Mouse (Mus musculus) neural tube, embryonic 10.5 days (tissue): ENCODE data around the gene Pold2.
"Not testable (repeated sequence)": the region's sequence is repeated elsewhere in the genome, so short reads cannot be mapped to it uniquely, and the experiment has no call there.

Experiments
- DNase-seq: peaks from one replicate; pipeline ENCODE4 v3.0.0-alpha.2; 2017; ENCODE audit warnings: low spot score; ENCODE audit errors: extremely low spot score

Pold2 gene

GRCm38 (mm10) chr11:5898531-5898930 is 20.4 kb upstream of the Pold2 start, which contains the start of gene Myl7:
Myl7 (minus strand) TSS chr11:5898782.
- DNase-seq = no peak

- DNase-seq = no peak
Observed at GRCm38 (mm10) chr11:5897839-5898238, 19.7 kb upstream of the Pold2 start.

GRCm38 (mm10) chr11:5897230-5897629 is 19.1 kb upstream of the Pold2 start:
- DNase-seq = no peak

GRCm38 (mm10) chr11:5893807-5894206 is 15.7 kb upstream of the Pold2 start:
- no peak for DNase-seq

- DNase-seq = no peak
Observed at GRCm38 (mm10) chr11:5892810-5893368, 14.8 kb upstream of the Pold2 start.

DNA sequence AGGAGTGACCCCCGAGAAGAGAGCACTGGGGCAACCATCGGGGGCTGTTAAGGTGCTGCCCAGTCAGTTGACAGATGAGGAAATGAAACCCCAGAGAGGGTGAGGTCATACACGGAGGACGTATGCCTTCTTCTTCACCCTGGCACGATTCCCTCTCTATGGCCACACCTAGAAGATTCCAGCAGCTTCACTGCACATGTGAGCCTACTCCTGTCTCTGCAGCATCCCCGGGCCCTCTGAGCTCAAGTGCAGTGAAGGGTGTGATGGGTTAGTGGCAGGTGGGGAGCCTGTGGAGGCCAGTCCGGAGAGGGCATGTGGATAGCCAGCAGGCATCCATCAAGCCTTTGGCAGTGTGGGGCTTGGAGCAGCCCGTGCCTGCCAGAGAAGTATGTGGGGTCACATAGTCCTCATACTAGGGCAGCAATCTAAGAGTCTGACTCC is 14.1 kb upstream of the Pold2 start:
- DNase-seq = peak; percentile 46

GRCm38 (mm10) chr11:5888563-5888962 is 10.5 kb upstream of the Pold2 start:
- not testable (repeated sequence) for DNase-seq

DNA sequence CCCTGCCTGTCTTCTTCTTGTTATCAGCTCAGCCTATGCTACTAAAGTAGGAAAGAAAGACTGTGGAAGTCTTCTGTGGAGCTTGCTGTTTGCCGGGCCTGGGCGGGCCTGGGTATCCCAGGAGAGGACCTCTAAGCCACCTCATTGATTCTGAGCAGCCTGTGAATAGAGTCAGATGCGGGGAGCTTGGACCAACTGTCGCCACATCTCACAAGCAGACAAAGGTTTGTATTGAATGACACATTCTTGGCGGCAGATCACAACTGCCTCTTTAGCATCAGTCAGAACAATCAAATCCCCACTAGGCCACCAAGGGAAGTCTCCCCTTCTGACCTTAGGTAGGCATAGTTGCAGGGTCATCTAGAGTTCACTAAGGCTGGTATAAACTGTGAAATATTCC is 9.2 kb upstream of the Pold2 start:
- peak; percentile 53 for DNase-seq

- peak; percentile 64 for DNase-seq
Observed at GRCm38 (mm10) chr11:5886187-5886586, 8.1 kb upstream of the Pold2 start.

- DNase-seq = no peak
Observed at GRCm38 (mm10) chr11:5882518-5882917, 4.4 kb upstream of the Pold2 start.

DNA sequence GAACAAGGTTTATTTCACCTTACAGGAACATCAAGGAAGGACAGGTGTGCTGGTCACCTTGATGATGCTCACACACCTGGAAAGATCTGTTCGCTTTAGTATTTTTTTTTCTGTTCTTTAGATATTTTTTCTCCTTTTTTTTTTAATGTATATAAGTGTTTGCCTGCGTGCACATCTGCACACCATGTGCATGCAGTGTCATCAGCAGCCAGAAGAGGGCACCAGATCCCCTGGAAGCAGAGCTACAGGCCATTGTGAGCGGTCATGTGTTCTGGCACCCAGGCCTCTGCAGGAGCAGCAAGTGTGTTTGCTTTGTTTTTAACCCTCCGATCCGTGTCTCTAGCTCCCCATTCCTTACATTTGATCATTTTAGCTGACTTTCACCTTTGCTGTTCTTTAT is 1.8 kb upstream of the Pold2 start:
- DNase-seq = peak; percentile 79

- DNase-seq = no peak
Observed at GRCm38 (mm10) chr11:5878661-5879060, 569 bp upstream of the Pold2 start.

- DNase-seq = no peak
Observed at GRCm38 (mm10) chr11:5877421-5877820, 671 bp downstream of the Pold2 start.

DNA sequence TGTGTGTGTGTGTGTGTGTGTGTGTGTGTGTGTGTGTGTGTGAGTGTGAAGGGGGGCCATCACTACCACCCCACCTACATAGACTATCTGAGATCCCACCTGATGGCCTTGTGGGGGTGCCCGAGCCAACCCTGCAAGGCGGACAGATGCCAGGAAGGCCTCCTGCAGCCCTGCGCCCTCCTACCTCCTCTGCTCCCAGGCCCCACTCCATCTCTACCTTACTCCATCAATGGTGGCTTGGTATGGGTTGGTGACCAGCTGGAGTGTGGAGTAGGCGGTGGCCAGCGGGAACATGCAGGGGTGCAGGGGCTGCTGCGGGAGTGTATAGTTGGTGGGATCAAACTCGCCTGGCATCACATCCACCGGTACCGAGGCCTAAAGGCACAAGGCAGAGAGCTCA is 4.9 kb downstream of the Pold2 start:
- DNase-seq = no peak

DNA sequence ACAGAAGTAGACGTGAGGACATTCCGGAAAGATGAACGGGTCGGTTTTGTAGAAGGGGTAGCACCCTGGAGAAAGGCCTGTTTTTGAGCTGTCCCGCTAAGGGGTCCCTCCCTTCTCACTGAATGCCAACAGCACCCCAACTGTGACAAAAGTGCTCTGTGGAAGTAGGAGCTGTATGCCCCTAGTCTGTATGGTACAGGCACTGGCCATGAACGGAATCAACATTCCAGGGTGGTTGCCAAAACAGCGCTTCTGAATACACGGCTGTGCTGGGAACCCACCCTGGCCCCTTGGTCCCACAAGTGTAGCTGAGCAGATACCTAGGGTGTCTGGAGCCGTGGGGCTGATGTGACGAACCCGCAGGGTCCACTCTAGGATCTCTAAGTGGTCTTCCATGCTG is 5.4 kb downstream of the Pold2 start:
- DNase-seq = no peak

GRCm38 (mm10) chr11:5870069-5870468 is 8.0 kb downstream of the Pold2 start:
- no peak for DNase-seq

DNA sequence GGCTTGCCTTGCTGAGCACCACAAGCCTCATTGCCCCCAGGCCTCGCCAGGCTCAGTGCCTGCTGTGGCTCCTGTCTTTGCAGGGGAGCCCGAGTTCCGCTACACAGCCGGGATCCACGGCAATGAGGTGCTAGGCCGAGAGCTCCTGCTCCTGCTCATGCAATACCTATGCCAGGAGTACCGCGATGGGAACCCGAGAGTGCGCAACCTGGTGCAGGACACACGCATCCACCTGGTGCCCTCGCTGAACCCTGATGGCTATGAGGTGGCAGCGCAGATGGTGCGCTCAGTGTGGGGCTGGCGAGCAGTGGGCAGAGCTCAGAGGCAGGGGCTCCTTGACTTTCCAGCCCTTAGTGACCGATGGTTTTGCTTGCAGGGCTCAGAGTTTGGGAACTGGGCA is 8.8 kb downstream of the Pold2 start:
- no peak for DNase-seq

- no peak for DNase-seq
Observed at GRCm38 (mm10) chr11:5868324-5868723, 9.8 kb downstream of the Pold2 start.

- DNase-seq = no peak
Observed at GRCm38 (mm10) chr11:5867196-5867595, 10.9 kb downstream of the Pold2 start.

DNA sequence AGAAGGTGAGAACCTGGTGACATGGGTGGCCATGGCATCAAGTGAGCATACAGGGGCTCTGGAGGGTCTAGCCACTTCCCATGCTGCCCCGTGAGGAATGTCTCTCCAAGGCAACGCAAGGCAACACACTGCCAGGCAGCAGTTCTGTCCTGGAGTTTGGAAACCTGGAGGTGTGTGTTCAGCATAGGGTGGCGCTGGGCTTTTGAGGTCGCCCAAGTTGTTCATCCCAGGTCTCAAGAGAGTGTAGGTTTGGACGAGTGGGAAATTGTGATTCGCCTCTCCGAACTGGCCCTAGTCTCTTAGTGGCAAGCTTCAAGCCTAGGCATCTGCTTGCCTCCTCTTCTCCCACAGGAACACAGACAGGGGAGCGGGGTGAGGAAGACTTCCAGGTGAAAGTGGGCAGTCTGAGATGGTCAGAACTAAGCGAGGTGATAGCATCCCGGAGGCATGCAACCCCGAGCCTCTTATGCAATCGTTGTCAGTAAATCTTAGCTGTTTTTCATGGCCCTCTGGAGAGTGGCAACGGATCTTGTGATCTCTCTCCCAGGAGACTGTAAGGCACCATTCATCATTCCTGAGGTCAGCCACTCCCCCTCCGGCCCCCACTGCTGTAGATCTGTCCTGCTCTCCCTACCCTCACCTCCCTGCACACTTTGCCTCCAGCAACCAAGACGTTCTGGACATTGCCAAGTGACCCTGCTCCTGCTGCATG is 15.5 kb downstream of the Pold2 start:
- DNase-seq = peak; percentile 51

GRCm38 (mm10) chr11:5861678-5862393 is 16.3 kb downstream of the Pold2 start, which contains the start of gene Aebp1:
Aebp1 (plus strand) TSS chr11:5861947.
- peak; percentile 55 for DNase-seq

GRCm38 (mm10) chr11:5860639-5861038 is 17.5 kb downstream of the Pold2 start:
- DNase-seq = no peak
